Mouse (Mus musculus) lung, embryonic 14.5 days (tissue): ENCODE results near the gene Atxn7l3. TPM values are rescaled to one million over a fixed set of nuclear protein-coding genes. Genes with fewer than 3 reads are reported as not detected.
A peak's percentile ranks its signal among the peaks of the same experiment; 100 is the strongest.

Experiments
- ATAC-seq: fragments of 200-750 bp; cut with Nextera tagmentation; 2 replicates; pipeline ENCODE4 v1.8.0; 2017; ENCODE audit warnings: mild to moderate bottlenecking, moderate TSS enrichment, moderate library complexity; ENCODE audit not compliant: insufficient read depth
- DNase-seq: peaks from one replicate; pipeline ENCODE4 v3.0.0-alpha.2; 2015
- H3K27ac ChIP-seq: fragments of 300-500 bp; sonication (generic); 2 replicates; pipeline ENCODE4 v1.5.1; 2014; ENCODE audit warnings: low read depth, mild to moderate bottlenecking, moderate library complexity
- H3K27me3 ChIP-seq: fragments of 300-500 bp; sonication (generic); 2 replicates; pipeline ENCODE4 v1.6.1; 2014; ENCODE audit warnings: low read length, control low read depth; ENCODE audit not compliant: insufficient read depth
- H3K36me3 ChIP-seq: fragments of 300-500 bp; sonication (generic); 2 replicates; pipeline ENCODE4 v1.6.1; 2014; ENCODE audit warnings: control low read depth; ENCODE audit not compliant: insufficient read depth
- H3K4me1 ChIP-seq: fragments of 300-500 bp; sonication (generic); 2 replicates; pipeline ENCODE4 v1.6.1; 2014; ENCODE audit warnings: antibody characterized with exemption, control low read depth; ENCODE audit not compliant: insufficient read depth
- H3K4me2 ChIP-seq: fragments of 300-500 bp; sonication (generic); 2 replicates; pipeline ENCODE4 v1.6.1; 2014; ENCODE audit warnings: mild to moderate bottlenecking
- H3K4me3 ChIP-seq: fragments of 300-500 bp; sonication (generic); 2 replicates; pipeline ENCODE4 v1.5.1; 2014; ENCODE audit warnings: low read depth, low read length
- H3K9ac ChIP-seq: fragments of 300-500 bp; sonication (generic); 2 replicates; pipeline ENCODE4 v1.6.1; 2014
- H3K9me3 ChIP-seq: fragments of 300-500 bp; sonication (generic); 2 replicates; pipeline ENCODE4 v1.6.1; 2016; ENCODE audit warnings: low read depth, low read length, control low read depth
- CTCF ChIP-seq: IDR thresholded peaks from 2 replicates; pipeline ENCODE4 v1.5.1; 2016; ENCODE audit warnings: antibody characterized with exemption, low read depth
- WGBS: fragments of 180-500 bp; shearing (Covaris S2); extraction: QIAGEN DNeasy Blood & Tissue Kit; methylation state at CpG from one replicate; pipeline ENCODE4 v1.1.7; 2014; 5-methylcytosine and 5-hydroxymethylcytosine counted together
- polyA plus RNA-seq: library from polyadenylated mRNA; unstranded; fragments of >200 nt; fragmentation: Nextera tagmentation; extraction: Ambion mirVana; gene quantifications from 2 replicates; pipeline ENCODE4 v1.2.1, GENCODE M21; 2014

Gene Atxn7l3
- 17.4 TPM in 2 replicates for polyA plus RNA-seq

GRCm38 (mm10) chr11:102296491-102297472 is at the start of gene Atxn7l3:
Gene Atxn7l3, minus strand, starts transcription at chr11:102296631.
- H3K9me3 ChIP-seq, result no peaks in the 10 kb centered on the region
- peak; percentile 93 for ATAC-seq
- H3K36me3 ChIP-seq, result peaks cover 29% of the 10 kb centered on the region
- TF ChIP-seq CTCF, result no peak
- H3K27ac ChIP-seq, result peak within 1 kb of the TSS; percentile 99
- peak within 1 kb of the TSS; percentile 92 for H3K4me2 ChIP-seq
- peak within 1 kb of the TSS; percentile 85 for H3K9ac ChIP-seq
- peak; percentile 99 for DNase-seq
- no peaks in the 10 kb centered on the region for H3K27me3 ChIP-seq
- peak within 1 kb of the TSS; percentile 90 for H3K4me3 ChIP-seq
- H3K4me1 ChIP-seq, result peaks cover 7% of the 10 kb centered on the region
- under 1% methylated on average over 90 of the region's 125 CpGs for WGBS

GRCm38 (mm10) chr11:102344458-102344857 is 48.0 kb upstream of the Atxn7l3 start:
- Histone ChIP-seq H3K27me3 (no peaks in the 10 kb centered on the region), H3K4me1 (no peaks in the 10 kb centered on the region), H3K36me3 (no peaks in the 10 kb centered on the region), H3K9ac (no peak overlapping the region), H3K27ac (no peak overlapping the region), H3K4me2 (no peak overlapping the region), H3K4me3 (no peak overlapping the region), H3K9me3 (no peaks in the 10 kb centered on the region)
- no peak for TF ChIP-seq CTCF
- ATAC-seq (no peak), DNase-seq (no peak)
- 85% methylated on average over 3 of the region's 3 CpGs for WGBS

GRCm38 (mm10) chr11:102342742-102343141 is 46.3 kb upstream of the Atxn7l3 start:
- Histone ChIP-seq H3K4me1 (peaks cover 6% of the 10 kb centered on the region; the same call in 1 of the 2 replicates), H3K9me3 (no peaks in the 10 kb centered on the region), H3K27me3 (no peaks in the 10 kb centered on the region), H3K36me3 (no peaks in the 10 kb centered on the region), H3K4me2 (no peak overlapping the region), H3K9ac (no peak overlapping the region), H3K4me3 (no peak overlapping the region), H3K27ac (no peak overlapping the region)
- DNase-seq (no peak), ATAC-seq (no peak)
- no peak for TF ChIP-seq CTCF
- 60% methylated on average over 12 of the region's 12 CpGs for WGBS

- H3K4me3 ChIP-seq, result no peak overlapping the region
- no peaks in the 10 kb centered on the region for H3K9me3 ChIP-seq
- H3K27ac ChIP-seq, result no peak overlapping the region
- H3K4me2 ChIP-seq, result no peak overlapping the region
- H3K9ac ChIP-seq, result no peak overlapping the region
- peaks cover 6% of the 10 kb centered on the region; the same call in 1 of the 2 replicates for H3K4me1 ChIP-seq
- DNase-seq (no peak), ATAC-seq (no peak)
- H3K27me3 ChIP-seq, result no peaks in the 10 kb centered on the region
- no peaks in the 10 kb centered on the region for H3K36me3 ChIP-seq
- 85% methylated on average over 4 of the region's 4 CpGs for WGBS
- TF ChIP-seq CTCF, result no peak
These were observed 44.7 kb upstream of the Atxn7l3 start for GRCm38 (mm10) chr11:102341101-102341500.

- no peak for ATAC-seq
These were observed 43.2 kb upstream of the Atxn7l3 start for GRCm38 (mm10) chr11:102339624-102340023.

GRCm38 (mm10) chr11:102339195-102339594 is 42.8 kb upstream of the Atxn7l3 start:
- peak overlapping the region; percentile 54; the same call in 1 of the 2 replicates for H3K27ac ChIP-seq
- H3K27me3 ChIP-seq, result no peaks in the 10 kb centered on the region
- H3K9me3 ChIP-seq, result no peaks in the 10 kb centered on the region
- peaks cover 6% of the 10 kb centered on the region; the same call in 1 of the 2 replicates for H3K4me1 ChIP-seq
- no peak overlapping the region for H3K9ac ChIP-seq
- H3K36me3 ChIP-seq, result no peaks in the 10 kb centered on the region
- H3K4me3 ChIP-seq, result no peak overlapping the region
- DNase-seq (peak; percentile 70), ATAC-seq (no peak)
- 60% methylated on average over 11 of the region's 11 CpGs for WGBS
- H3K4me2 ChIP-seq, result no peak overlapping the region
- TF ChIP-seq CTCF, result no peak

More at GRCm38 (mm10) chr11:102339624-102340023, 43.2 kb upstream of the Atxn7l3 start:
- H3K27ac ChIP-seq, result no peak overlapping the region
- H3K9me3 ChIP-seq, result no peaks in the 10 kb centered on the region
- no peaks in the 10 kb centered on the region for H3K27me3 ChIP-seq
- H3K4me3 ChIP-seq, result no peak overlapping the region
- H3K36me3 ChIP-seq, result no peaks in the 10 kb centered on the region
- TF ChIP-seq CTCF, result peak; percentile 53
- DNase-seq, result peak; percentile 11
- H3K4me1 ChIP-seq, result peaks cover 6% of the 10 kb centered on the region; the same call in 1 of the 2 replicates
- H3K4me2 ChIP-seq, result no peak overlapping the region
- H3K9ac ChIP-seq, result no peak overlapping the region
- WGBS, result 55% methylated on average over 4 of the region's 4 CpGs

- 22% methylated on average over 3 of the region's 3 CpGs for WGBS
- Histone ChIP-seq H3K9me3 (no peaks in the 10 kb centered on the region), H3K36me3 (no peaks in the 10 kb centered on the region), H3K27ac (no peak overlapping the region), H3K27me3 (no peaks in the 10 kb centered on the region), H3K4me1 (peaks cover 6% of the 10 kb centered on the region; the same call in 1 of the 2 replicates), H3K9ac (no peak overlapping the region), H3K4me2 (no peak overlapping the region), H3K4me3 (no peak overlapping the region)
- ATAC-seq (no peak), DNase-seq (peak; percentile 86)
- no peak for TF ChIP-seq CTCF
These were observed 42.1 kb upstream of the Atxn7l3 start for GRCm38 (mm10) chr11:102338561-102338960.
